Mouse (Mus musculus) adrenal gland, postnatal 10 days (tissue): ENCODE results near the gene Gm13290. TPM values are rescaled to one million over a fixed set of nuclear protein-coding genes. Genes with fewer than 3 reads are reported as not detected.
A peak's percentile ranks its signal among the peaks of the same experiment; 100 is the strongest.
"Not testable (repeated sequence)": the region's sequence is repeated elsewhere in the genome, so short reads cannot be mapped to it uniquely, and the experiment has no call there.

Experiments used
- DNase-seq: peaks from one replicate; pipeline ENCODE4 v3.0.0; 2021; ENCODE audit warnings: mixed read lengths
- long read RNA-seq, 2 experiments: library from polyadenylated mRNA; stranded (forward); transcript quantifications; one replicate each; pipeline ENCODE4 v2.0.0; 2021
- total RNA-seq, 2 experiments: library from RNA; stranded (reverse); gene quantifications; 2 replicates each; pipeline ENCODE4 v1.2.3; 2021

Gene Gm13290
- total RNA-seq, result not detected
- long read RNA-seq, experiment 1, partial matches to known transcripts, result 0 of 1 reads
- long read RNA-seq, experiment 1, other reads (novel, unspliced or antisense), result 0 of 1 reads
- long read RNA-seq, experiment 2, result 0 reads

DNA sequence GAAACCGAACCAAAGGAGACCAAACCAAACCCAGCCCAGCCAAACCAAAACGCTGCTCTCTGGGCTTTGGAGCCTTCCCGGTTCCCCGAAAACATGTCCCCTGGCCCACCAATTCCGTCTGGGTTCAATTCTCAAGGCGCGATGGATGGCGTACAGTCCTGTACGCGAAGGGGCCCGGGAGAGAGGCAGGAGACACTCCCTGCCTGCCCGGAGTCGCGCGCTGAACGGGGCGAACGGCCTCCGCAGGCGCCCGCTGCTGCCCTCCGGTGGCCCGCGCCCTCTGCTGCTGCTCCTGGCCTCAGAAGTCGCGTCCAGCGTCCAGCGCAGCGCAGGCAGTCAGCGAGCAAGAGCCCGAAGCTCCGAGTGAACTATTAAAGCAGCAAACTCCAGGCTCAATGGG is at the start of gene Gm13290:
Gene Gm13290, plus strand, starts transcription at position 301 of the 400 bp plus-strand sequence.
- DNase-seq, result not testable (repeated sequence)

DNA sequence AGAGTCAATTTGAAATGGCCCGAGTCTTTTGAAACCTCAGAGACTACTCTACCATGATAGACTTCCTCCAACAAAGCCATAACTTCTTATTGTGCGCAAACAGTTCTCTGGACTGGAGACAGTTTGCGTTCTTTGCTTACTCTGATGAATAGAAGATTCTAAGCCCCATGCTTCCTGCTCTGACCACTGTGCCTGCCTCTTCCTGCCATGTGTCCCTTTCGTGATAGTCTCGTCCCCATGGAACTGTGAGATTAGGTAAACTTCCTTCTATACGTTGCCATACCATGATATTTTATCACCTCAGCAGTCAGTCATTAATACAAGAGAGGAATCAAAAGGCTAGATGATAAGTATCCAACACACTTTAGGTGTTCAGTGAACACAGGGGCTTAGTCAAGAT is 46.9 kb upstream of the Gm13290 start:
- no peak for DNase-seq

DNA sequence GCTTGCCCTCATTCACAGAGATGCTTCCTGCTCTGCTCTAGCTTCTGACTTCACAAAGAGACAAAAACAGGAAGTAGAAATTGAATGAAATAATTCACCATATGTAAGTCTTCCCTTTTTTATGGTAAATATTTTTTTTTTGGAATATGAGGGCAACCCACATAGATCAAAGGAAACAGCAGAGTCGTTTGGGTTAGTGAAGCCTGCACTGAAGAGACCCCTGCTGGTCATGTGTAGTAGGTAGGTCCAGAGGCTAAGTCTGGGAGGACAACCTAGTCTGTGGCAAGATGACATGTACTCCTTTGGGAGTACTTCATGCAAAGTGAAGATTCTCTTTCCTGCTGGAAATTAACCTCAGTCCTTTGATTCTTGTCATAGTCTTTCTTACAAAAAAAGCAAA is 46.3 kb upstream of the Gm13290 start:
- DNase-seq, result peak; percentile 55

DNA sequence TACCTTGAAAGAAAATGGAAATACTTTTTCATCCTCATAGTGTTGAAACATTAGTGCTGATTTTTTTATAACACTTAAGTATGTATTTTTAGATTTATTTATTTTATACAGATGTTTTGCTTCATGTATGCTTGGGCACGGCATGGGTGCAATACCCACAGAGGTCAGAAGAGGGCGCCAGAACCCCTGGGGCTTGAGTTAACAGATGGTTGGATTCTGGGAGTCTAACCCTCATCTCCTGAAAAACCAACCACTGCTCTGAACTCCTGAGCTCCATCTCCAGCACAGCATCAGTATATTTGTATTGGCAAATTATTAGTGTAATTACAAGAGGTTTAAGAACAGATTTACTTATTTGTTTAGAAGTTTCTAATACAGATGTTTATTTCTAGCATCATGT is 35.2 kb upstream of the Gm13290 start:
- peak; percentile 86 for DNase-seq

DNA sequence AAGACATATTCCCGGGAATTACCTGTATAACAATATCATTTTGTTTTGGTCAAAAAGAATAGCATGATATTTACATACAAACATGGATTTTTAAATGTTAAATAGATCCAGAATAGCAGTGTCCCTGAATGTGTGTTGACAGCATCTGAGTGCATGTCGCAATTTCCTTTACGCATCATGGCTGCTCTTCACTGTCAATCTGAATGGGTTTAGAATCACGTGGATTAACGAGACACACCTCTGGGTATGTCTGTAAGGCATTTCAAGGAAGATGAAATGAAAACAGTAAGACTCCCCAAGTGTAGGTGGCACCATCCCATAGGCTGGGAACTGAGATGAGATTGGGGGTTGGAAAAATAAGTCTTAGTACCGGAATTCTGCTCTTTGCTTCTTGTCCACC is 34.6 kb upstream of the Gm13290 start:
- no peak for DNase-seq

DNA sequence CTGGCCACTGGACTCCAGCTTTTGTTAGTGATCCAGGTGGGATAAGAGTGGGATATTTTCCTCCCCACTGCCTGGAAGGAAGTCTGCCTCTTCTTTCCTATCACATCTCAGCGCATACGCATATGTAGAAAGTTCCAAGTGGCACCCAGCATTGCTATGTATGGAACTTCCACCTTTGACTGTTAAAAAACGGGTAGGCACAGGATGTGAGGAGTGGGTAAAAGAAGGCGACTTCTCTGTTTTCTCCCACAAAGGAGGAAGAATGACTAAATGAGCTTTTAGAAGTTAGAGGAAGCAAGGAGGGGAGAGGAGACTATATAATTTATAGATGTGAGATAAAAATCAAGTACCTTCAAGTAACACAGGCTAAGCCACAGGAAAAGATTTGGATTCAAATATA is 32.2 kb upstream of the Gm13290 start:
- DNase-seq, result no peak

DNA sequence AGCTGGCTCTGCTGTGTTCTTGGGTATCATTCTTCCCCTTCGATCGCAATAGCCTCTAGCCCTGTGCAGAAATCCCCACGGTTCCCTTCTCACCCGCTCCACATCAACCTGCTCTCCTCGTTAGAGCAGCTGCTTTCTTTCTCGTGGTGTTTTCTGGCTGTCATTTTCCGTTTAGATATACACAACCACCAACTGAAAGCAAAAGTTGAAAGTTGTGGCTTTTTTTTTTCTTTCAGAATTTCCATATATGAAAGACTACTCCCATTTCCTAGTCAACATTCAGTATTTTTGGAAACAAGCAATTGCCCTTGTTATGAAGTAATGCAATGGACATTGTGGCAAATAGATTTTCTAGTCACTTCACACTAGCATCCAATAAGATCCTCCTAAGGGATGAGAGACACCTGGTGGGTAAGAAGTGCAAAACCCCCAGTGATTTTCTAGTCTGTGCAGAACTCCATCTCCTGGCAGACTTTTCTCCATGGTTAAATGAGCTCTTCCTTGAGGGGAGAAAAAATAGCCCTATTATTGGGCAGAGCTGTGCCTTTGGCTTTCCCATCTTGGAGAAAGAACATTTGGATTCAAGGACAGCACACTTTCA is 30.8 kb upstream of the Gm13290 start:
- DNase-seq, result no peak

DNA sequence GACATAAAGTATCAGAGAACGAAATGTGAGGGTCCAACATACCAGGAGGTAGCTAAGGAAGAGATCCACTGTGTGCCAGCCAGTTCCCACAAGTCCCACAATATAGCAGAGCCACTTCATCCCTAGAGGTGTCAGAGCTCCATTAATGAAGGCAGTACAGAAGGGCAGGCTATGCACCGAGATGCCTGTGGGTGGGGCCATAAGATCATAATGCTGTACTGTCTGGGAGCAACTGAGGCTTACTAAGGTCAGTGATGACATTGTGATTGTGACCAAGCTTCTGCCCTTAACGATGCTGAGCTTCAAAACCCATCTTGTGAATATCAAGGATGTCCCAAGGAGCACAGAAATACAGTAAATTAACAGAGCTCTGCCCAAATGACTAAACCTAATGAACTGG is 29.4 kb upstream of the Gm13290 start:
- DNase-seq, result no peak

DNA sequence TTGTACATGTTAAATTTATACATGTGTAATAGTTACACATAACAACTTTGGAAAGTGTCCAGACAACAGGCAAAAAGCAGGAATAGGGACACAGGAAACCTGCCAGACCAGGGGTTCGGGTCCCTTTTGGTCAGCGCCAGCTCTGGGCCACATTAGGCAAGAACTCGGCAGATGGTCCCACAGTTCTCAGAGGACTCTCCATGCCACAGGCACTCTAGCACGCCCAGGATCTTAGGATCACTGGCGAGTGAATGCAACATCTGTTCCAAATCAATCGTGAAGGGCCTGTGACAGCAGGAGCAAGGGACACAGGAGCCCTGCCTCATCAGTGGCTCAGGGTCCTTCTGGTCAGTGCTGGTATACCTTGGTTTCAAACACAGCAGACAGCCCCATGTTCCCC is 23.7 kb upstream of the Gm13290 start:
- DNase-seq, result no peak

DNA sequence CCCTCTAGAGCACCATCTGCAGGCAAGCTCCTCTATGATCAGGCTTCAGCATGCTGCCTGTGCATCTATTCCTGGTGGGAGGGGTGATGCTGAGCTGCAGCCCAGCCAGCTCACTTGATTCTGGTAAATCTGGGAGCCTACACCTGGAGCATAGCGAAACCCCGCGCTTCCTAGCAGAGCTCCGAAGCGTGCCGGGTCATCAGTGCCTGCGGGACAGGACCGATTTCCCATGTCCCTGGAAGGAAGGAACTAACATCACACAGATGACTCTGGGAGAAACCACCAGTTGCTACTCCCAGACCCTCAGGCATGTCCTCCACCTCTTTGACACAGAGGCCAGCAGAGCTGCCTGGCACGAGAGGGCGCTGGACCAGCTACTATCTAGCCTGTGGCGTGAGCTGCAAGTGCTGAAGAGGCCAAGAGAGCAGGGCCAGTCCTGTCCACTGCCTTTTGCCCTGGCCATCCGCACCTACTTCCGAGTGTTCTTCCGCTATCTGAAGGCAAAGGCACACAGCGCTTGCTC is 18.8 kb upstream of the Gm13290 start, which contains the start of gene Gm13271:
Gene Gm13271, plus strand, starts transcription at position 51 of the 523 bp plus-strand sequence.
- DNase-seq, result peak; percentile 60

DNA sequence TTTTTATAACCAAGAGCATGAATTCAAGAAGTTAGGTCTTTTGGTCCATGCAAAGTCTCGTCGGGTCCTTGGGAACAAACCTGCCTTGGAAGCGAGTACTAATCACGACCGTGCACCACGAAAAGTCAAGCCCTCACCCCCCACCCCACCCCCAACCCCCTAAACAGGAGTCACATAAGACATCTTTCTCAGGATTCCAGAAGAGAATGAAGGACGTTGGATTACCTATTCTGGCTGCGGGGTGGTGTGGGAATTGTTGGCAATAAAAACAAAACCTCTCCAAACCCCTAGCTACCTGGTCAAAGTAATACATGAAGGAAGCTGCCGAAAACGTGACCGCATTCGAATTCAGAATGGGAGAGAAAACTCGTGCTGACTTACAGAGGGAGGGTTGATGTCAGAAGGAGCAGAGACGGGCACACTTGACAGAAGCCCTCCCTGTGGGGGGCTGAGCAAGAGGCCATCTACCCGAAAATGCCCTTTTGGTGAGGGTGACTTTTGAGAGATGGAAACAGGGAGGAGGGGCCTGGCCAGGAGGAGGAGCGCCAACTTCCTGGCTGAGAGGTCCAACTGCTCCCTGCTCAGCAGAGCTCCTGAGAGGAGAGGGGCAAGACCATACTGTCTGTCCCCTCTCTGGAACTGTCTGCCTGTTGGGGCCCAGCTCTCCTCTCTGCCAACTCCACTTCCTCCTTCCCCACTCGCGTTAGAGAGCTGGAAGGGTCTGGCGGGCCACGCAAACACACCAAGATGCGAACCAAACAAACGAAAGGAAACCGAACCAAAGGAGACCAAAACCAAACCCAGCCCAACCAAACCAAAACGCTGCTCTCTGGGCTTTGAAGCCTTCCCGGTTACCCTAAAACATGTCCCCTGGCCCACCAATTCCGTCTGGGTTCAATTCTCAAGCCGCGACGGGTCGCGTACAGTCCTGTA is 16.8 kb upstream of the Gm13290 start:
- peak; percentile 25 for DNase-seq

DNA sequence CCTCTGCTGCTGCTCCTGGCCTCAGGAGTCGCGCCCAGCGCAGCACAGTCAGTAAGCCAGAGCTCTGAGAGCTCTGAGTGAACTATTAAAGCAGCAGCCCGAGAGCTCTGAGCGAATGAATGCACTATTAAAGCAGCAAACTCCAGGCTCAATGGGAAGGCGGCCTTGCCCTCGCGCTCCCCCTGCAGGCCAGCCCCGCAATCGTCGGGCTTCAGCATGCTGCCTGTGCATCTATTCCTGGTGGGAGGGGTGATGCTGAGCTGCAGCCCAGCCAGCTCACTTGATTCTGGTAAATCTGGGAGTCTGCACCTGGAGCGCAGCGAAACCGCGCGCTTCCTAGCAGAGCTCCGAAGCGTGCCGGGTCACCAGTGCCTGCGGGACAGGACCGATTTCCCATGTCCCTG is 16.0 kb upstream of the Gm13290 start:
- peak; percentile 86 for DNase-seq

DNA sequence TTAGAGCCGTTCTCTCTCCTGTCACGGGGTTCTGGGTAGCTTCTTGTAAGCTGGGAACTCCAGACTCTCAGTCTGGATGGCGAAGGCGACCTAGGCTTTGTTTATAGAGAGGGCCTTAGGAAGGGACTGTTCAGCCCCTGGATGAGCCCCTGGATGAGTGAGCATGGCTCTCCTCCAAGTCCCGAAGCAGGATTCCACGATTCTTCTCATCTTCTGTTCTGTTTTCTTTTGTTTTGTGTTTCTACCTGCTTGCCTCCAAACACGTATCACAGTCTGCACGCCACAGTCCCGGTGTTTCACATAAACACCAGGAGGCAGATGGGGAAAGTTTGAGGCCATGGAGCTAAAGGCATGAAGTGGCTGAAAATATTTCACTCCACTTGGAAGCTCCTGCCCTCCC is 14.9 kb upstream of the Gm13290 start:
- DNase-seq, result not testable (repeated sequence)

DNA sequence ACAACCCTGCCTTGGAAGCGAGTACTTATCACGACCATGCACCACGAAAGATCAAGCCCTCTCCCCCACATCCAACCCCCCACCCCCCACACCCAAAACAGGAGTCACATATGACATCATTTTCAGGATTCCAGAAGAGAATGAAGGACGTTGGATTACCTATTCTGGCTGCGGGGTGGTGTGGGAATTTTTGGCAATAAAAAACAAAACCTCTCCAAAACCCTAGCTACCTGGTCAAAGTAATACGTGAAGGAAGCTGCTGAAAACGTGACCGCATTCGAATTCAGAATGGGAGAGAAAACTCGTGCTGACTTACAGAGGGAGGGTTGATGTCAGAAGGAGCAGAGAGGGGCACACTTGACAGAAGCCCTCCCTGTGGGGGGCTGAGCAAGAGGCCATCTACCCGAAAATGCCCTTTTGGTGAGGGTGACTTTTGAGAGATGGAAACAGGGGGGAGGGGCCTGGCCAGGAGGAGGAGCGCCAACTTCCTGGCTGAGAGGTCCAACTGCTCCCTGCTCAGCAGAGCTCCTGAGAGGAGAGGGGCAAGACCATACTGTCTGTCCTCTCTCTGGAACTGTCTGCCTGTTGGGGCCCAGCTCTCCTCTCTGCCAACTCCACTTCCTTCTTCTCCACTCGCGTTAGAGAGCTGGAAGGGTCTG is 13.9 kb upstream of the Gm13290 start, which contains the start of gene Gm13283:
Gene Gm13283, plus strand, starts transcription at position 510 of the 659 bp plus-strand sequence.
- DNase-seq, result peak; percentile 39

DNA sequence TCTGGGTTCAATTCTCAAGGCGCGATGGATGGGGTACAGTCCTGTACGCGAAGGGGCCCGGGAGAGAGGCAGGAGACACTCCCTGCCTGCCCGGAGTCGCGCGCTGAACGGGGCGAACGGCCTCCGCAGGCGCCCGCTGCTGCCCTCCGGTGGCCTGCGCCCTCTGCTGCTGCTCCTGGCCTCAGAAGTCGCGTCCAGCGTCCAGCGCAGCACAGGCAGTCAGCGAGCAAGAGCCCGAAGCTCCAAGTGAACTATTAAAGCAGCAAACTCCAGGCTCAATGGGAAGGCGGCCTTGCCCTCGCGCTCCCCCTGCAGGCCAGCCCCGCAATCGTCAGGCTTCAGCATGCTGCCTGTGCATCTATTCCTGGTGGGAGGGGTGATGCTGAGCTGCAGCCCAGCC is 13.2 kb upstream of the Gm13290 start:
- DNase-seq, result peak; percentile 81

DNA sequence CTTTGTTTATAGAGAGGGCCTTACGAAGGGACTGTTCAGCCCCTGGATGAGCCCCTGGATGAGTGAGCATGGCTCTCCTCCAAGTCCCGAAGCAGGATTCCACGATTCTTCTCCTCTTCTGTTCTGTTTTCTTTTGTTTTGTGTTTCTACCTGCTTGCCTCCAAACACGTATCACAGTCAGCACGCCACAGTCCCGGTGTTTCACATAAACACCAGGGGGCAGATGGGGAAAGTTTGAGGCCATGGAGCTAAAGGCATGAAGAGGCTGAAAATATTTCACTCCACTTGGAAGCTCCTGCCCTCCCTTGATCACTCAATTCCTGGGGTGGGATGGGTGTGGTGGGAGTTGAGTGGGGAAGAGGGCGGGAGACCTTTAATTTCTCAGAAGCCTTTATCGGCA is 11.9 kb upstream of the Gm13290 start:
- peak; percentile 63 for DNase-seq

DNA sequence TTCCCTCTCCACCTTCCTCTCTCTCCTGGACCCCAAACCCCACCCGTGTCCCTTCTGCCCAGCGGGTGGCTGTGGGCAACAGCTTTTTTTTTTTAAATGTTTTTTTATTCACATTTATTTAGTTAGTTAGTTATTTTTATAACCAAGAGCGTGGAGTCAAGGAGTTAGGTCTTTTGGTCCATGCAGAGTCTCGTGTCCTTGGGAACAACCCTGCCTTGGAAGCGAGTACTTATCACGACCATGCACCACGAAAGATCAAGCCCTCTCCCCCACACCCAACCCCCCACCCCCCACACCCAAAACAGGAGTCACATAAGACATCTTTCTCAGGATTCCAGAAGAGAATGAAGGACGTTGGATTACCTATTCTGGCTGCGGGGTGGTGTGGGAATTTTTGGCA is 11.3 kb upstream of the Gm13290 start:
- DNase-seq, result not testable (repeated sequence)

DNA sequence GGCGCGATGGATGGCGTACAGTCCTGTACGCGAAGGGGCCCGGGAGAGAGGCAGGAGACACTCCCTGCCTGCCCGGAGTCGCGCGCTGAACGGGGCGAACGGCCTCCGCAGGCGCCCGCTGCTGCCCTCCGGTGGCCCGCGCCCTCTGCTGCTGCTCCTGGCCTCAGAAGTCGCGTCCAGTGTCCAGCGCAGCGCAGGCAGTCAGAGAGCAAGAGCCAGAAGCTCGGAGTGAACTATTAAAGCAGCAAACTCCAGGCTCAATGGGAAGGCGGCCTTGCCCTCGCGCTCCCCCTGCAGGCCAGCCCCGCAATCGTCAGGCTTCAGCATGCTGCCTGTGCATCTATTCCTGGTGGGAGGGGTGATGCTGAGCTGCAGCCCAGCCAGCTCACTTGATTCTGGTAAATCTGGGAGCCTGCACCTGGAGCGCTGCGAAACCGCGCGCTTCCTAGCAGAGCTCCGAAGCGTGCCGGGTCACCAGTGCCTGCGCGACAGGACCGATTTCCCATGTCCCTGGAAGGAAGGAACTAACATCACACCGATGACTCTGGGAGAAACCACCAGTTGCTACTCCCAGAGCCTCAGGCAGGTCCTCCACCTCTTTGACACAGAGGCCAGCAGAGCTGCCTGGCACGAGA is 10.1 kb upstream of the Gm13290 start:
- peak; percentile 61 for DNase-seq

DNA sequence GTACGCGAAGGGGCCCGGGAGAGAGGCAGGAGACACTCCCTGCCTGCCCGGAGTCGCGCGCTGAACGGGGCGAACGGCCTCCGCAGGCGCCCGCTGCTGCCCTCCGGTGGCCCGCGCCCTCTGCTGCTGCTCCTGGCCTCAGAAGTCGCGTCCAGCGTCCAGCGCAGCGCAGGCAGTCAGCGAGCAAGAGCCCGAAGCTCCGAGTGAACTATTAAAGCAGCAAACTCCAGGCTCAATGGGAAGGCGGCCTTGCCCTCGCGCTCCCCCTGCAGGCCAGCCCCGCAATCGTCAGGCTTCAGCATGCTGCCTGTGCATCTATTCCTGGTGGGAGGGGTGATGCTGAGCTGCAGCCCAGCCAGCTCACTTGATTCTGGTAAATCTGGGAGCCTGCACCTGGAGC is 3.0 kb downstream of the Gm13290 start, which contains the start of gene Gm13289:
Gene Gm13289, plus strand, starts transcription at position 301 of the 400 bp plus-strand sequence.
- DNase-seq, result not testable (repeated sequence)

DNA sequence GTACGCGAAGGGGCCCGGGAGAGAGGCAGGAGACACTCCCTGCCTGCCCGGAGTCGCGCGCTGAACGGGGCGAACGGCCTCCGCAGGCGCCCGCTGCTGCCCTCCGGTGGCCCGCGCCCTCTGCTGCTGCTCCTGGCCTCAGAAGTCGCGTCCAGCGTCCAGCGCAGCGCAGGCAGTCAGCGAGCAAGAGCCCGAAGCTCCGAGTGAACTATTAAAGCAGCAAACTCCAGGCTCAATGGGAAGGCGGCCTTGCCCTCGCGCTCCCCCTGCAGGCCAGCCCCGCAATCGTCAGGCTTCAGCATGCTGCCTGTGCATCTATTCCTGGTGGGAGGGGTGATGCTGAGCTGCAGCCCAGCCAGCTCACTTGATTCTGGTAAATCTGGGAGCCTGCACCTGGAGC is 5.9 kb downstream of the Gm13290 start, which contains the start of gene Gm13272:
Gene Gm13272, plus strand, starts transcription at position 301 of the 400 bp plus-strand sequence.
- not testable (repeated sequence) for DNase-seq

DNA sequence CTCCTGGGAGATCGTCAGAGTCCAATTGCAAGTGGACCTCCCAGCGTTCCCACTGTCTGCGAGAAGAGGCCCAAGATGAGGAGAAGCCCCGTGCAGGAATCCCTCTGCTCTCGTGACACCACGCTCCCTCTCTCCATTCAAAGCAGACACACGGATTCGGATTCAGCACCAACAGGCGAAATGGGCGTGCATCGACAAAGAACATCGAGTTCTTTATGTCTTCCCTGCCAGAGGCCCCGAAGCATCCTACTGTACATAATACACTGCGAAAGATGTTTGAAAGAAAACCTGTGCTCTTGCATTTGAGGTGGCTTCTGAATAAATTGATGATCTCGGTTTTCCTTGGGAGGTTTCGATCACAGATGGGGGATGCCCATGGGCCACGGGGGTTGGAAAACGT is 6.7 kb downstream of the Gm13290 start:
- not testable (repeated sequence) for DNase-seq

DNA sequence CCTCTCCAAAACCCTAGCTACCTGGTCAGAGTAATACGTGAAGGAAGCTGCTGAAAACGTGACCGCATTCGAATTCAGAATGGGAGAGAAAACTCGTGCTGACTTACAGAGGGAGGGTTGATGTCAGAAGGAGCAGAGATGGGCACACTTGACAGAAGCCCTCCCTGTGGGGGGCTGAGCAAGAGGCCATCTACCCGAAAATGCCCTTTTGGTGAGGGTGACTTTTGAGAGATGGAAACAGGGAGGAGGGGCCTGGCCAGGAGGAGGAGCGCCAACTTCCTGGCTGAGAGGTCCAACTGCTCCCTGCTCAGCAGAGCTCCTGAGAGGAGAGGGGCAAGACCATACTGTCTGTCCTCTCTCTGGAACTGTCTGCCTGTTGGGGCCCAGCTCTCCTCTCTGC is 8.2 kb downstream of the Gm13290 start, which contains the start of gene Ifnz:
Gene Ifnz, plus strand, starts transcription at position 301 of the 400 bp plus-strand sequence.
- not testable (repeated sequence) for DNase-seq
